Mouse (Mus musculus) midbrain, embryonic 12.5 days (tissue): ENCODE measurements around the gene Spats2. TPM values are rescaled to one million over a fixed set of nuclear protein-coding genes. Genes with fewer than 3 reads are reported as not detected.
"Not testable (repeated sequence)": the region's sequence is repeated elsewhere in the genome, so short reads cannot be mapped to it uniquely, and the experiment has no call there.

Source experiments
- ATAC-seq: fragments of 200-750 bp; cut with Nextera tagmentation; 2 replicates; pipeline ENCODE4 v1.8.0; 2017; ENCODE audit warnings: low read depth, moderate TSS enrichment, moderate library complexity; ENCODE audit not compliant: low FRiP score
- H3K27ac ChIP-seq: fragments of 300-500 bp; sonication (generic); replicated peaks from 2 replicates; pipeline ENCODE4 v1.5.1; 2016; ENCODE audit warnings: mild to moderate bottlenecking
- H3K27me3 ChIP-seq: fragments of 300-500 bp; sonication (generic); 2 replicates; pipeline ENCODE4 v1.6.1; 2016; ENCODE audit warnings: mild to moderate bottlenecking
- H3K36me3 ChIP-seq: fragments of 300-500 bp; sonication (generic); 2 replicates; pipeline ENCODE4 v1.6.1; 2016
- H3K4me1 ChIP-seq: fragments of 300-500 bp; sonication (generic); 2 replicates; pipeline ENCODE4 v1.6.1; 2016
- H3K4me2 ChIP-seq: fragments of 300-500 bp; sonication (generic); replicated peaks from 2 replicates; pipeline ENCODE4 v1.6.1; 2016; ENCODE audit warnings: mild to moderate bottlenecking, moderate library complexity
- H3K4me3 ChIP-seq: fragments of 300-500 bp; sonication (generic); 2 replicates; pipeline ENCODE4 v1.5.1; 2016; ENCODE audit warnings: mild to moderate bottlenecking
- H3K9ac ChIP-seq: fragments of 300-500 bp; sonication (generic); replicated peaks from 2 replicates; pipeline ENCODE4 v1.6.1; 2016; ENCODE audit warnings: mild to moderate bottlenecking, moderate library complexity
- H3K9me3 ChIP-seq: fragments of 300-500 bp; sonication (generic); 2 replicates; pipeline ENCODE4 v1.6.1; 2016; ENCODE audit warnings: mild to moderate bottlenecking
- WGBS: fragments of 180-500 bp; shearing (Covaris S2); methylation state at CpG from one replicate; pipeline ENCODE4 v1.1.7; 2016; 5-methylcytosine and 5-hydroxymethylcytosine counted together
- polyA plus RNA-seq: library from polyadenylated mRNA; unstranded; fragments of >200 nt; fragmentation: Nextera tagmentation; extraction: Ambion mirVana; gene quantifications from 2 replicates; pipeline ENCODE4 v1.2.1, GENCODE M21; 2016

Gene Spats2
- 65.3 and 73.7 TPM in 2 replicates for polyA plus RNA-seq

GRCm38 (mm10) chr15:99125711-99126080 lies at the start of gene Spats2:
Spats2 (plus strand) TSS chr15:99125916.
- WGBS = 2% methylated on average over 12 of the region's 12 CpGs
- no peaks in the 10 kb centered on the region for H3K36me3 ChIP-seq
- peaks cover 9% of the 10 kb centered on the region; the same call in 1 of the 2 replicates for H3K27me3 ChIP-seq
- H3K9ac ChIP-seq = peak within 1 kb of the TSS; percentile 90
- H3K4me1 ChIP-seq = peaks cover 29% of the 10 kb centered on the region
- ATAC-seq = no peak
- H3K4me3 ChIP-seq = peak within 1 kb of the TSS; percentile 82
- peak within 1 kb of the TSS; percentile 96 for H3K27ac ChIP-seq
- peak within 1 kb of the TSS; percentile 73 for H3K4me2 ChIP-seq
- no peaks in the 10 kb centered on the region for H3K9me3 ChIP-seq

DNA sequence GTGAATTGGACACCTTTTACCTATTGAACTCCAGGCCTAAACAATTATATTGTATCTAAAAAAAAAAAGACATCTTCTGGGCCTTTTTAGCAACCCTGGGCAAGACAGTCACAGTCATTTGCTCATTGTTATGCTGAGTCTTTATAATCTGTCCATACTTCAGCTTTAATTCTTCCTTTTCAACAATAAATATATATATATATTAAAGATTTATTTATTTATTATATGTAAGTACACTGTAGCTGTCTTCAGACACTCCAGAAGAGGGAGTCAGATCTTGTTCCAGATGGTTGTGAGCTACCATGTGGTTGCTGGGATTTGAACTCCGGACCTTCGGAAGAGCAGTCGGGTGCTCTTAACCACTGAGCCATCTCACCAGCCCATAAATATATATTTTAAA lies 49.7 kb upstream of the Spats2 start:
- Histone ChIP-seq H3K4me3 (0 out of 2 replicates have a peak overlapping the region, but pooled peaks have one; percentile 62), H3K36me3 (peaks cover 30% of the 10 kb centered on the region), H3K4me2 (peak overlapping the region; percentile 82), H3K4me1 (peaks cover 30% of the 10 kb centered on the region)
- H3K27ac ChIP-seq, H3K9me3 ChIP-seq, ATAC-seq, H3K9ac ChIP-seq, H3K27me3 ChIP-seq: not testable (repeated sequence)
- 96% methylated on average over 3 of the region's 3 CpGs for WGBS

DNA sequence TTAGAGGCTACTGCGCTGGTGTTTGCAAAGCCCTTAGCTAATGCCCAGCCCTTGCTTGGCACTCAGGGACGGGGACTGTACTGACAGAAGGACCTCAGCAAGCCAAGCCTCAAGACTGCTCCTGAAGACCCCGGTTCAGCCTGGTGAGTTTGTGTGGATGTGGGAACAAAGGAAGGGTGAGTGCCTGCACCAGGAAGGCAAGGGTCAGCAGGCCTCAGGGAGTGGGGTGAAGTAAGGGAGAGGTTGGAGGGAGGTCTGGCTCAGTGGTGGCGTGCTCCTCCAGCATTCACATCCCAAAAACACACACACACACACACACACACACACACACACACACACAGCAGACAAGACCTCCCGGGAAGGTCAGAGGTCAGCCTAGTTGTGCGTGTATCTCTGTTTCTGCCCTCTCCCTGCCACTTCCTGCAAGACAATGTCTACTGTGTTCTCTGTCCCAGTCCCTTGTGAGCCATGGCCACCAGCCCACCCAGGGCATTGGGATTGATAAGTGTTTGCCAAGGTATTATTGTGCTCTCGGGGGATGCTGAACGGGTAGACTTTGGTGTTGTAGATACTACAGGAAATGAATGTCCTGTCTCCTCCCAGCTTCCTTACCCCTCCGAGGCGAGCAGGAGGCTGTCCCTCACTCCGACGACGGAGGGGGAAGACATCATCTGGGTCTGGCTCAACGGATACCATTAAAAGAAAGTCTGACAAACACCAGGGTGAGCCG lies 47.4 kb upstream of the Spats2 start:
- Histone ChIP-seq H3K4me1 (peaks cover 30% of the 10 kb centered on the region), H3K4me3 (no peak overlapping the region), H3K27me3 (peaks cover 2% of the 10 kb centered on the region), H3K36me3 (peaks cover 53% of the 10 kb centered on the region), H3K9ac (no peak overlapping the region), H3K4me2 (no peak overlapping the region), H3K27ac (no peak overlapping the region), H3K9me3 (no peaks in the 10 kb centered on the region)
- ATAC-seq = no peak
- WGBS = 90% methylated on average over 15 of the region's 15 CpGs

GRCm38 (mm10) chr15:99079804-99080203 lies 45.9 kb upstream of the Spats2 start:
- ATAC-seq = no peak
- Histone ChIP-seq H3K4me3 (no peak overlapping the region), H3K27me3 (peaks cover 16% of the 10 kb centered on the region), H3K4me2 (no peak overlapping the region), H3K27ac (no peak overlapping the region), H3K9ac (no peak overlapping the region), H3K4me1 (peaks cover 28% of the 10 kb centered on the region), H3K36me3 (peaks cover 53% of the 10 kb centered on the region), H3K9me3 (no peaks in the 10 kb centered on the region)
- WGBS = 89% methylated on average over 3 of the region's 3 CpGs

GRCm38 (mm10) chr15:99082322-99082721 lies 43.4 kb upstream of the Spats2 start:
- H3K4me1 ChIP-seq = peaks cover 11% of the 10 kb centered on the region
- peaks cover 41% of the 10 kb centered on the region for H3K27me3 ChIP-seq
- no peaks in the 10 kb centered on the region for H3K9me3 ChIP-seq
- no peak overlapping the region for H3K27ac ChIP-seq
- H3K36me3 ChIP-seq = peaks cover 49% of the 10 kb centered on the region
- no peak for ATAC-seq
- H3K9ac ChIP-seq = no peak overlapping the region
- no peak overlapping the region for H3K4me2 ChIP-seq
- 93% methylated on average over 12 of the region's 12 CpGs for WGBS
- H3K4me3 ChIP-seq = no peak overlapping the region

- no peak for ATAC-seq
- 96% methylated on average over 16 of the region's 16 CpGs for WGBS
- peaks cover 43% of the 10 kb centered on the region for H3K36me3 ChIP-seq
These were observed 42.9 kb upstream of the Spats2 start for GRCm38 (mm10) chr15:99082840-99083239.

DNA sequence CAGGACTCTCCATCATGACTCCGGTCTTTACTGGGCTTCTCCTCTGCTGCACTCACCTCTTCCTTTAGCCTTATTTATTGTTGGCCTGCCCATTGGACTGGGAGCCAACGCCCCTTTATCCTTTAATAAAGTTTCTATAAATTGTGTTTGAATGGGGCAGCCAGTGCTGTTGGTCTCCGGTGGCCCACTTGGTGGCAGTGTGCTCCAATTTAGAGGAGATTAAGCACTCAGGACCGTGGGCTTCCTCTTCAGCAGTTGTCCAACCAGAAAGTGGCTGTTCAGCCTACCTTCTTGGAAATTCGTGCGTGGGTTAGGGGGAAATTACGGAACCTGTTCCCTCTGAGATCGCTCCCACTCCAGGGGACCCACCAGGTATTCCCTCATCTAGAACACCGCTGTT lies 42.5 kb upstream of the Spats2 start:
- Histone ChIP-seq H3K27ac (no peak overlapping the region), H3K9ac (no peak overlapping the region), H3K4me2 (no peak overlapping the region), H3K36me3 (peaks cover 39% of the 10 kb centered on the region), H3K27me3 (peaks cover 50% of the 10 kb centered on the region), H3K9me3 (no peaks in the 10 kb centered on the region), H3K4me3 (no peak overlapping the region), H3K4me1 (peaks cover 12% of the 10 kb centered on the region)
- no peak for ATAC-seq
- WGBS = 71% methylated on average over 9 of the region's 9 CpGs

More at GRCm38 (mm10) chr15:99082840-99083239, 42.9 kb upstream of the Spats2 start:
- H3K27ac ChIP-seq = no peak overlapping the region
- peaks cover 46% of the 10 kb centered on the region for H3K27me3 ChIP-seq
- no peak overlapping the region for H3K4me3 ChIP-seq
- H3K9me3 ChIP-seq = no peaks in the 10 kb centered on the region
- peaks cover 11% of the 10 kb centered on the region for H3K4me1 ChIP-seq
- H3K4me2 ChIP-seq = no peak overlapping the region
- no peak overlapping the region for H3K9ac ChIP-seq

DNA sequence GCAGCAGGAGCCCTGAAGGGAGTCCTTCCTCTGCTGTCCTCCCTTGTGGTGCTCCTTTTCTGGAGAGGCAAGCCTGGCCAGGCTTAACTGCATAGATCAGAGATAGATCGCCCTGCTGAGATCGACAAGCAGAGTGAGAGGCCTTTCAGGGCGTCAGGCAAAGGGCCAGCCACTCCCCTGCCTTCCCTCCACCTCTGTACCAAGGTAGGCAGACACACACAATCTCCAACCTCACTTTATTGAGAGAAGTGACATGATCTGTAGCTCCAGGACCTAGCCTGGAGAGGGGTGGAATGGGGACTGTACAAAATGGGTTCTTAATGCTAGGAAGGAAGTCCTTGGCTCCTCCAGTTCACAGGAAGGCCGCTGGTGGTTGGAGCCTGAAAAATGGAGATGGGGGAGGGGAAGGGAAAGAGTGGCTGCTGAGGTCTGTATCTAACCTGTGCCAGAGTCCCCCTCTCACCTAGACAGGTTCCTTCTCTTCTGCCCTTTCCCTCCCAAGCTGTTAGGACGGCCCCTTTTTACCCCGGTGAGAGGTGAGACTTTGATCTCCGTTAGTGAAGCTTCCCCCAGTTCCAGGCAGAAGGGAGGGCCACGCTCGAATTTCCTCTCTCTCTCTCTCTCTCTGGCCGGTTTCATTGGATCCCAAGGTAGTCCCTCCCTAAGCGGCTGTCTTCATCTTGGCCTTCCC lies 41.7 kb upstream of the Spats2 start:
- Histone ChIP-seq H3K4me2 (peak overlapping the region; percentile 22), H3K4me1 (peaks cover 14% of the 10 kb centered on the region), H3K36me3 (peaks cover 34% of the 10 kb centered on the region), H3K9ac (0 out of 2 replicates have a peak overlapping the region, but pooled peaks have one; percentile 28), H3K27ac (no peak overlapping the region), H3K27me3 (peaks cover 58% of the 10 kb centered on the region), H3K9me3 (no peaks in the 10 kb centered on the region), H3K4me3 (no peak overlapping the region)
- no peak for ATAC-seq
- 6% methylated on average over 11 of the region's 11 CpGs for WGBS

DNA sequence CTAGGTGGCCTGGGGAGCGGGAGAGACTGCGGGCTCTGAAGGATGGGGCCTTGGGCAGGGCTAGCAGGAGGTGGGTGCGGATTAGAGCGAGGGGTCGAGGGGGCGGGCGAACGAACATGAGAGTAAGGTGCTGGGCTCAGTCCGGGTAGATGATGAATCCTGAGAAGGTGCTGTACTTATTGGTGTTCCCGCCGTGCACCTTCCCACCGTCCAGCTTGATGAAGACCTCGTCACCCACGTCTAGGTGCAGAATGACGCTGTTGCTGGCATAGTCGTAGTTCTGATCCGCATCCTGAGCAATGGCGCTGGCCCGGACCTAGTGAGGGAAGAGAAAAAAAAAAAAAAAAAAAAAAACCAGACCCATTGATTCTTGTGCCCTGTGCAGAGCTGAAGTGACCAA lies 41.1 kb upstream of the Spats2 start:
- Histone ChIP-seq H3K36me3 (peaks cover 34% of the 10 kb centered on the region), H3K4me3 (no peak overlapping the region), H3K4me2 (peak overlapping the region; percentile 49), H3K4me1 (peaks cover 19% of the 10 kb centered on the region), H3K9me3 (no peaks in the 10 kb centered on the region), H3K27me3 (peaks cover 64% of the 10 kb centered on the region), H3K9ac (0 out of 2 replicates have a peak overlapping the region, but pooled peaks have one; percentile 28), H3K27ac (no peak overlapping the region)
- 9% methylated on average over 19 of the region's 19 CpGs for WGBS
- ATAC-seq = no peak

- Histone ChIP-seq H3K4me3 (peak overlapping the region; percentile 39), H3K9me3 (no peaks in the 10 kb centered on the region), H3K9ac (0 out of 2 replicates have a peak overlapping the region, but pooled peaks have one; percentile 7), H3K27me3 (peaks cover 77% of the 10 kb centered on the region), H3K4me2 (peak overlapping the region; percentile 49), H3K27ac (no peak overlapping the region), H3K4me1 (peaks cover 28% of the 10 kb centered on the region), H3K36me3 (peaks cover 23% of the 10 kb centered on the region)
- no peak for ATAC-seq
- 67% methylated on average over 4 of the region's 4 CpGs for WGBS
These were observed 39.7 kb upstream of the Spats2 start for GRCm38 (mm10) chr15:99085997-99086396.

GRCm38 (mm10) chr15:99087253-99088075 lies 38.3 kb upstream of the Spats2 start, which contains the start of gene C1ql4:
C1ql4 (minus strand) TSS chr15:99087817.
- 6% methylated on average over 59 of the region's 60 CpGs for WGBS
- peak within 1 kb of the TSS; percentile 76; the same call in 1 of the 2 replicates for H3K27ac ChIP-seq
- H3K36me3 ChIP-seq = peaks cover 9% of the 10 kb centered on the region
- H3K4me2 ChIP-seq = peak within 1 kb of the TSS; percentile 49
- no peak for ATAC-seq
- no peaks in the 10 kb centered on the region for H3K9me3 ChIP-seq
- peak within 1 kb of the TSS; percentile 39 for H3K4me3 ChIP-seq
- H3K27me3 ChIP-seq = peaks cover 92% of the 10 kb centered on the region
- peaks cover 28% of the 10 kb centered on the region for H3K4me1 ChIP-seq
- H3K9ac ChIP-seq = peak within 1 kb of the TSS; percentile 45
